Mouse (Mus musculus) thymus, adult 2 months (tissue): ENCODE measurements around the gene Plxna4.

Source experiments
- CTCF ChIP-seq: fragments of 200-500 bp; IDR thresholded peaks from 2 replicates; pipeline ENCODE4 v1.5.1; 2012; ENCODE audit warnings: mild to moderate bottlenecking, control low read depth, low read length, moderate library complexity, borderline replicate concordance; ENCODE audit not compliant: control insufficient read depth, poor library complexity, insufficient read depth; ENCODE audit errors: extremely low read depth
- POLR2A ChIP-seq: fragments of 200-500 bp; IDR thresholded peaks from 2 replicates; pipeline ENCODE4 v1.6.1; 2012; ENCODE audit warnings: mild to moderate bottlenecking, low read length, control low read depth, moderate library complexity; ENCODE audit not compliant: control insufficient read depth, poor library complexity, insufficient read depth; ENCODE audit errors: extremely low read depth

- TF ChIP-seq CTCF (no peak), POLR2A (no peak)
Observed at GRCm38 (mm10) chr6:32471639-32472038, 116.4 kb downstream of the Plxna4 start.
